Mouse (Mus musculus) gastrocnemius, postnatal 14 days (tissue): ENCODE data around the gene Zdhhc14. TPM values are rescaled to one million over a fixed set of nuclear protein-coding genes. Genes with fewer than 3 reads are reported as not detected.
"Not testable (repeated sequence)": the region's sequence is repeated elsewhere in the genome, so short reads cannot be mapped to it uniquely, and the experiment has no call there.

ENCODE experiments used
- DNase-seq: peaks from one replicate; pipeline ENCODE4 v3.0.0; 2021; ENCODE audit warnings: mixed read lengths
- intact Hi-C: fragments of 180-260 bp; cut with DNase I; formaldehyde crosslinking; loops from one replicate; pipeline ENCODE4 v1.15.1; 2025; ENCODE audit warnings: low total_unique reads
- total RNA-seq, 2 experiments: library from RNA; stranded (reverse); gene quantifications; 2 replicates each; pipeline ENCODE4 v1.2.3; 2021

Zdhhc14 gene
- total RNA-seq, 2 experiments from 2014 or later: 2.4 to 4.1 TPM

DNA sequence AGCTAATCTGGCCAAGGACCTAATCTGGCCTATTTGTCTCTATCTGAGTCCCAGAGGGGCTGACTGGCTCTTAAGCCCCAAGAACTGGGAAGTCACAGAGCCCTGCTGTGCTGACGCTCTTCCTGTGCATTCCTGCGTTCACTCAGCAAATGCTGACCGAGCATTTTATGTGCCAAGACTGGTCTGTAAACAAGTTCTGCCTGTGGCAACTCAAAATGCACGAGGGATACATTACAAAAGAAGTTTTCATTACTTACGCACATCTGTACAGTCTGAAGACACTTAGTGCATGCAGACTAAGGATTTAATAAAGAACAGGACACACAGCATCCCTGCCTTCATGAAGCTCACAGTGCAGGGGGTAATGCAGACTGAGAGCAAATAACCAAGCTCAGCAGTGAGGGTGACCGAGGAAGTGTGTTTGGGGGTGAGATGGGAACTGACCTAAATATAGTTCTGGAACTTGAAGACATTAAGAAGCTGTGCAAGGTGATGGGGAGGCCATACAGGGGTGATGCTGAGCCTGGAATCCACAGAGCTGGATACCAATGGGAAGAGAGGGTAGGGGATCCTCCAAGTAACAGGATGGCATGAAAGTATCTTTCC is 99.3 kb downstream of the Zdhhc14 start:
- peak; percentile 30 for DNase-seq

DNA sequence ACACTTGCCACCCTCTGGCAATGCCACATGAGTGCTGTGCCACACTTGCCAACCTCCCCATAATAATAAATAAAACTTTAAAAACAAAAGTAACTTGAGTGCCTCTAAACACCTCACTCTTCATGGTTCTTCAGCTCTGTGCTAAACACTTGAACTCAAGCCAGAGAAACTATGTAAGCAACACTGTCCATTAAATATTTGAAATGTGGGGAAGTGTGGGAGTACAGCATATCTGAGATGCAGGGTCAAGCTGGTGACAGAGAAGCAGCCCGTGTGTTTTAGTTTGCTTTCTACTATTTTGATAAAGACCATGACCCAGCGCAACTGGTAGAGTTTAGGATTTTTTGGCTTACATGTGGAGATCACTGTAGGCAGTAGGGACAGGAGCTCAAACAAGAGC is 100.7 kb downstream of the Zdhhc14 start:
- no peak for DNase-seq
- intact Hi-C loops: no loop called here

More for the DNA sequence above, 99.3 kb downstream of the Zdhhc14 start:
- intact Hi-C loops: no loop called here

GRCm38 (mm10) chr17:5595068-5595467 is 102.7 kb downstream of the Zdhhc14 start:
- intact Hi-C loops: no loop called here
- DNase-seq: no peak

GRCm38 (mm10) chr17:5596490-5596889 is 104.1 kb downstream of the Zdhhc14 start:
- intact Hi-C loops: no loop called here
- peak; percentile 14 for DNase-seq

- intact Hi-C loops: no loop called here
- no peak for DNase-seq
These were observed 106.6 kb downstream of the Zdhhc14 start for GRCm38 (mm10) chr17:5598999-5599398.

DNA sequence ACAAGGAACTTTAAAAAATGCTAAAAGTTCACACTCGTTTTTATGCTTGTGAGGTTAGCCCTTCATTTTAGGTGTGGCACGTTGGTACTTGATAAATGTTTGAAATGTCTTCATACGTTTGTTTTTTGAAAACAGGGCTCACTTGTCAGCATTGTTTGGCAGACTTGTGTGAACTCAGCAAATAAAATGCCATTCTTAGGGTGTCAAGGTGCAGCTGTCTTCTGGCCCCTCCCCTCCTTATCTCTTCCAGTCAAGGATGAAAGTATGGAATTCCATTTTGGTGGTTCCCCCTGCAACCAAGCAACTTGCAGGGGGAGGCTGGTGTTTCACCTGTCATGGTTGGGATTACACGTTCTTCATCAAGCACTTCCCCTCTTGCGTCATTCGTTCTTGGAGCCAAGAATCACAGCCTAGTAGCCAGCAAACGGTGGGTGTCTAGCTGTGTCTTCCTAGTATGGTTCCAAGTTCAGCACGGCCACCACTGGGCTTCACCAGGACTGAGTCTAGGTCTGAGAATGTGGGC is 108.2 kb downstream of the Zdhhc14 start:
- intact Hi-C loops: no loop called here

GRCm38 (mm10) chr17:5601953-5602352 is 109.6 kb downstream of the Zdhhc14 start:
- no peak for DNase-seq
- intact Hi-C loops: no loop called here

More for the DNA sequence above, 108.2 kb downstream of the Zdhhc14 start:
- DNase-seq: no peak

GRCm38 (mm10) chr17:5606151-5606591 is 113.8 kb downstream of the Zdhhc14 start:
- intact Hi-C loops: no loop called here
- no peak for DNase-seq

- DNase-seq: no peak
- intact Hi-C loops: no loop called here
These were observed 115.0 kb downstream of the Zdhhc14 start for GRCm38 (mm10) chr17:5607352-5607751.

DNA sequence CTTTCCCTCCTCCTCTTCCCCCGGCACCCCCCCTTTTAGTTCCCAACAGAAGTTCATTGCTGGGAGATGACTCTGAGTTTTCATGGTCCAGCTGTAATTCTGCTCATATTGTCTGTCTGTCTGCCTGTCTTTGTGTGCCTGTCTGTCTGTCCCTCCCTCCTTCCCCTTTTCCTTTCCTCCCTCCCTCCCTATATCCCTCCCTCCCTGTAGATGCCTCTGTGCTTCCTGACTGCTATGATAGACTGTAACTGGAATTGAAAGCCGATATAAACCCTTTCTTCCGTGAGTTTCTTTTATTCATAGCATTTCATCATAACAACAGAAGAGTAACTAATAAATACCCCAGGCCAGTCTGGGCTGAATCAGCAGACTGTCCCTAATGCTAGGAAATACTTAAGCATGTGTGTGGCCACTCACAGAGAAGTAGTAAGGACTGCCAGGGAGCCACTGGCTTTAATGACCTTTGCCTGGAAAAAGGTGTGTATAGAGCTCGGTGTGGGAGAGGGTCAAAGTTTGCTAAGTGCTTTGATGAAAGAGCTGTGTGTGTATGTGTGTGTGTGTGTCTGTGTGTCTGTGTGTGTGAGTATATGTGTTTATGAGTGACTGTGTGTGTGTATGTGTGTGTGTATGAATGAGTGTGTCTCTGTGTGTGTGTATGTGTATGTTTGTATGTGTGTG is 117.7 kb downstream of the Zdhhc14 start:
- no peak for DNase-seq
- intact Hi-C loops: no loop called here

DNA sequence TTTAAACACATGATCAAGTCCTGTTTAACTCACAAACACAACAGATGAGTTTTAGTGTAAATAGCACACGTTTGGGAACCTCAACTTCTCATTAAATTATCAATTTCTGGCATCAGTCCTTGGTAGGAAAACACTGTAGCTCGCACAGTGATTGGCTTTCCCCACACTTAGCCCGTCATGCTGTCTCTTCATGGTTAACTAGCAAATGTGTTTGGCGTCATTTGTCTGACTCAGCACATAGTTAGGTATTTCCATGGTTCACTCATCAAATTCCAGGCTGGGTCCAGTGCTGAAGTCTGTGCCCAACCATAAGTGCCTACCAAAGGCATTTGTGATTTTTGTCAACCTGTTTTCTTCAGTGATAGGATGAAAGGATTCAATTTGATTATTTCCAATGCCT is 119.9 kb downstream of the Zdhhc14 start:
- no peak for DNase-seq
- intact Hi-C loops: no loop called here

DNA sequence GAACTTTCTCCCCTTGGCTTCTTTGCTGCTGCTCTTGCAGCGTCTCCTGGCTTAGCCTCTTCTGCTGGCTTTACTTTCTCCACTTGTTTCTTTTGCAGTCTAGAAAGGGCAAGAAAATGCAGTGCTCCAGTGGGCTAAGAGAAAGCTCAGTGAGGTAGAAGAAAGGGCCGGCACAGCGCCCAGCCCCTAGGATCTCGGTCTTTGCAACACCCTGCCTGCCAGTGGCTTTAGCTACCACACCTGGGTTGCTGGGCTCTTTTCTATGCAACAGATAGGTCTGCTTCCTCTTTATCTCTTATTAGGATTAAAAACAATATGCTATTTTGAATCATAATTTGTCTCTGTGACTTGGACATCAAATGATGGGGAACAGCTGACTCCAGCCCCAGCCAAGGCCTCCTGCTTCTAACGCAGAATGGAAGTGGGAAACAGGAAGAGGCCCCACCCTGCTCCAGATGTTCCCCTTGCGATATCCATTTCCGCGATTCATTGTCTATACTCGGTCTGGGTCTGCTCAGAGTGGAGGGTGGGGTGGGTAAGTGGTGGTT is 122.5 kb downstream of the Zdhhc14 start:
- peak; percentile 52 for DNase-seq
- intact Hi-C loops: no loop called here

DNA sequence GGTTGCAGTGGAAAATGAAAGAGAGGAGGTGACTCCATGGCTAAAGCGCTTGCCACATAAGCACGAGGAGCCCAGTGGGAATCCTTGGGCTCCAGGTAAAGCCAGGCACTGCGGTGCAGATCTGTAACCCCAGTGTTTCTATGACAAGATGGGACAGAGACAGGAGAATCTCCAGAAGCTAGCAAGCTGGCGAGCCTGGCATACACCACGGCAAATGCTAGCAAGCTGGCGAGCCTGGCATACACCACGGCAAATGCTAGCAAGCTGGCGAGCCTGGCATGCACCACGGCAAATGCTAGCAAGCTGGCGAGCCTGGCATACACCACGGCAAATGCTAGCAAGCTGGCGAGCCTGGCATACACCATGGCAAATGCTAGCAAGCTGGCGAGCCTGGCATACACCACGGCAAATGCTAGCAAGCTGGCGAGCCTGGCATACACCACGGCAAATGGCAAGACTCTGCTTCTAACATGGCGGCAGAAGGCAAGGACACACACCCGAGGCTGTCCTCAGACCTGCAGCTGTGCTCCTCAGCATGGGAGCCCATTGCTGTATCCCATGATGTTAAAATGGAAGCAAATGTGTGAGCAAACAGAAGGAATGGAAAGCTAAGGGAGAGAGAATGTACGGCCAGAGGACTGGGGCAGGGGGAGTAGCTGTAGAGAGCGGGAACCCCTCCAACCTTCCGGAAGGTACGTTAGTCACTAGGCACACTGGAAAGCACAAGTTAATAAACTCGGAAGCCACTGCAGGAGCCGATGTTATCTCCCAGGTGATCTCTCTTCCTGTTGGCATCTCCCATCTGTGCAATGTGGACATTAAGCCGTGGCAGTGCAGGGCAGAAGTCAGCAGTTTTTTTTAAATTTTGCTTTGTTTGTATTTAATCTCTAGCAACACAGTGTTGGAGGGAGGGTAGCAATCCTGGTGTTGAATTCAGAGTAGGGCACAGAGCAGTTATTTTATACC is 129.6 kb downstream of the Zdhhc14 start:
- intact Hi-C loops: no loop called here
- no peak for DNase-seq

- DNase-seq: no peak
- intact Hi-C loops: no loop called here
These were observed 130.4 kb downstream of the Zdhhc14 start for GRCm38 (mm10) chr17:5622764-5623163.

- DNase-seq: no peak
- intact Hi-C loops: no loop called here
These were observed 130.8 kb downstream of the Zdhhc14 start for GRCm38 (mm10) chr17:5623181-5623580.

- DNase-seq, intact Hi-C loops: not testable (repeated sequence)
These were observed 132.5 kb downstream of the Zdhhc14 start for GRCm38 (mm10) chr17:5624815-5625214.

GRCm38 (mm10) chr17:5626402-5626801 is 134.0 kb downstream of the Zdhhc14 start:
- no peak for DNase-seq
- intact Hi-C loops: no loop called here

DNA sequence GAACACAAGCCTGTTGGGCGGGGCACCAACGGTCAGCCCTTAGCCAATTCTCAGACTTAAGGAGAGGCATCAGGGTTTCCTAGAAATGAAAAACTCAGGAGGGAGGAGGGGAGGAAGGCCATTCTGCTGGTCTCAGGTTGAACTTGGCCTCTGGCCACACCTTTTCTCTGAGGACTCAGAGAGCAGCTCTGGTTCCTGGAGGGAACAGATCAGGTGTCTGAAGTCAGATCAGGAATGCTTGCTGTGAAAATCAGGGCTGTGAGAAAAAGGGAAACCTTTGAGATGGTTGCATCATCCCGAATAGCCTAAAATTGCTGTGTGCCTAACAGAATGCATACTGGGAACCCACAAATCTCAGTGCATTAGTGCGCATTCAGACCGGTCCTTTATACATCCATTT is 135.3 kb downstream of the Zdhhc14 start:
- intact Hi-C loops: no loop called here
- no peak for DNase-seq

- no peak for DNase-seq
- intact Hi-C loops: no loop called here
These were observed 137.3 kb downstream of the Zdhhc14 start for GRCm38 (mm10) chr17:5629651-5630050.

GRCm38 (mm10) chr17:5635254-5635653 is 142.9 kb downstream of the Zdhhc14 start:
- no peak for DNase-seq
- intact Hi-C loops: no loop called here
